Mouse (Mus musculus) limb, embryonic 15.5 days (tissue): ENCODE measurements at regions not wholly inside any gene's neighbourhood (a gene's known extent, or its start where the extent isn't known, plus 50 kb on each side); places are given as distances from the start of the nearest gene placed in this dataset.
A peak's percentile ranks its signal among the peaks of the same experiment; 100 is the strongest.

Source experiments
- ATAC-seq: fragments of 200-750 bp; cut with Nextera tagmentation; 2 replicates; pipeline ENCODE4 v1.8.0; 2017; ENCODE audit warnings: low read depth, moderate TSS enrichment; ENCODE audit not compliant: insufficient number of reproducible peaks, low FRiP score, low TSS enrichment
- H3K27ac ChIP-seq: fragments of 300-500 bp; sonication (generic); 2 replicates; pipeline ENCODE4 v1.5.1; 2015; ENCODE audit warnings: moderate library complexity, mild to moderate bottlenecking, inconsistent platforms
- H3K27me3 ChIP-seq: fragments of 300-500 bp; sonication (generic); 2 replicates; pipeline ENCODE4 v1.6.1; 2015; ENCODE audit warnings: inconsistent platforms
- H3K36me3 ChIP-seq: fragments of 300-500 bp; sonication (generic); 2 replicates; pipeline ENCODE4 v1.6.1; 2015; ENCODE audit warnings: inconsistent platforms
- H3K4me1 ChIP-seq: fragments of 300-500 bp; sonication (generic); 2 replicates; pipeline ENCODE4 v1.6.1; 2015; ENCODE audit warnings: inconsistent platforms
- H3K4me2 ChIP-seq: fragments of 300-500 bp; sonication (generic); 2 replicates; pipeline ENCODE4 v1.6.1; 2015; ENCODE audit warnings: mild to moderate bottlenecking, inconsistent platforms
- H3K4me3 ChIP-seq: fragments of 300-500 bp; sonication (generic); 2 replicates; pipeline ENCODE4 v1.5.1; 2015; ENCODE audit warnings: mild to moderate bottlenecking, inconsistent platforms
- H3K9ac ChIP-seq: fragments of 300-500 bp; sonication (generic); 2 replicates; pipeline ENCODE4 v1.6.1; 2015; ENCODE audit warnings: inconsistent platforms
- H3K9me3 ChIP-seq: fragments of 300-500 bp; sonication (generic); 2 replicates; pipeline ENCODE4 v1.6.1; 2016; ENCODE audit warnings: inconsistent platforms
- WGBS: fragments of 180-500 bp; shearing (Covaris S2); methylation state at CpG from one replicate; pipeline ENCODE4 v1.1.7; 2015; 5-methylcytosine and 5-hydroxymethylcytosine counted together

DNA sequence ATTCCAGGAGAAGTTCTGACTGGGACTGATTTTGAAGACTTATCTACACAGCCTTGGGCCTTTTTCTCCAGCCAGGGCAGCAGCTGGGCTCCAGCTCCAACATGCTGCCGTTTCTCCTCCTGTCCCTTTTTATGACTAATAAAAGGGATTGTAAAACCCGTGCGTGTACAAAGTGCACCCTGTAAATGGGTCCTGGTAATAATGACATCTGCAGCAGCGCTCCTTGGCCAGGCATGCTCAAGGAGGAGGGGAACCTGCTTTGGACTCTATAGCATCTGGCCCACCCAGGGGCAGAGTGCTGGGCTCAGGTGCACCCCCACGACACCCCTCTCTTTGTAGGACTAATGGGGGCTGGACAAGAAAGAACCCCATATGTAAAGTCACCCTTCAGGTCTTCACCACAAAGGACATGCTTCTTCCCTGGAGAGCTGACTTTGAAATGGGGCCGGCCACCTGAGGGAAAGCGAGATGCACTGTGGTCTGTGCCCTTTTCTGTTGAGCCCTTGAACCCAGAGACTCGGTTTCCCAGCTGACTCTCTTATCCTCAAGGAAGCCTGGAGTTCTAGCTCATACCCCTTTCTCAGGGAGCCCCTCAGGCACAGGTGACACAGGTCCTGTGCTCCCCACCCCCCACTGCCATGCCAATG is 61.4 kb downstream of the Mrpl23 start:
- Histone ChIP-seq H3K9ac (no peak overlapping the region), H3K9me3 (no peaks in the 10 kb centered on the region), H3K4me3 (no peak overlapping the region), H3K27ac (no peak overlapping the region), H3K4me2 (no peak overlapping the region), H3K36me3 (no peaks in the 10 kb centered on the region), H3K27me3 (no peaks in the 10 kb centered on the region), H3K4me1 (peaks cover 77% of the 10 kb centered on the region)
- ATAC-seq, result no peak
- 33% methylated on average over 8 of the region's 8 CpGs for WGBS

DNA sequence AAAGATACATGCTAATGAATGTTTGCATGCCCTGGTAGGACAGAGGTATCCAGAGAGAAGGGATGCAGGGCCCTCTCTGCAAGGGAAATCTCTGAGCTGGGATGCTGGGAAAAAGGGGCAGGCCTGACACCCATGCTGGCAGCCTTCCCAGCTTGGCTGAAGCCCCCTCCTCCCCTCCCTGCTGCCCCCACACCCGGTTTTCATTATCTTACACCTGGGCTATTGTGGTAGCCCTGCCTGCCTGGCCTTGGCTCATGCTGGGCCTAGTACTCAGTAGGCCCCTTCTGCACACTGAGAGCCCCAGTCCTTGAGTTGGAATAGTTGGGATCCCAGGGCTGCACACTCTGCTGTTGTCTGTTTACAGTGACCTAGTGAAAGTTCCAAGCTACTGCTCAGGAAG is 62.9 kb downstream of the Mrpl23 start:
- no peak for ATAC-seq
- Histone ChIP-seq H3K27ac (no peak overlapping the region), H3K9ac (no peak overlapping the region), H3K36me3 (no peaks in the 10 kb centered on the region), H3K27me3 (no peaks in the 10 kb centered on the region), H3K4me3 (no peak overlapping the region), H3K9me3 (no peaks in the 10 kb centered on the region), H3K4me1 (peaks cover 82% of the 10 kb centered on the region), H3K4me2 (no peak overlapping the region)
- WGBS, result 21% methylated on average over 1 of the region's 1 CpGs

DNA sequence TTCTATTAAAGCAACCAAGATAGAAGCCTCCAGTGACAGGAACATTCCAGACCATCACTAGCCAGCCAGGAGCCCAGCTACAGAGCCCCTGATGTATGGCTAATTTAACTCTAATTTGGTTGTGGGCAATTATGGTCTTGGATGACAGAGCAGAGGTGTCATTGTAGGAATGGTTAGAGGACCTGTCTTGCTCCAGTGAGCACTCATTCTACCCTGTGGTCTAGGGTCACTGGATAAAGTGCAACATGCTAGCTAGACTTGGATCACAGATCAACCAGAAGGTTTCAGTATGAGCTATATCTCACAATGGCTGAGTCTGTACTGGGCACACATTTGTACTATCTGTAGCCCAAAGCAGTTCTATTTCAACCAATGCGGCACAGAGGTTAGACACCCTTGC is 63.7 kb downstream of the Mrpl23 start:
- H3K27ac ChIP-seq, result peak overlapping the region; percentile 2; the same call in 1 of the 2 replicates
- H3K27me3 ChIP-seq, result no peaks in the 10 kb centered on the region
- no peak overlapping the region for H3K4me3 ChIP-seq
- no peak for ATAC-seq
- H3K4me1 ChIP-seq, result peaks cover 80% of the 10 kb centered on the region
- H3K9ac ChIP-seq, result no peak overlapping the region
- no peaks in the 10 kb centered on the region for H3K9me3 ChIP-seq
- H3K36me3 ChIP-seq, result no peaks in the 10 kb centered on the region
- H3K4me2 ChIP-seq, result no peak overlapping the region
- WGBS, result 69% methylated on average over 1 of the region's 1 CpGs

DNA sequence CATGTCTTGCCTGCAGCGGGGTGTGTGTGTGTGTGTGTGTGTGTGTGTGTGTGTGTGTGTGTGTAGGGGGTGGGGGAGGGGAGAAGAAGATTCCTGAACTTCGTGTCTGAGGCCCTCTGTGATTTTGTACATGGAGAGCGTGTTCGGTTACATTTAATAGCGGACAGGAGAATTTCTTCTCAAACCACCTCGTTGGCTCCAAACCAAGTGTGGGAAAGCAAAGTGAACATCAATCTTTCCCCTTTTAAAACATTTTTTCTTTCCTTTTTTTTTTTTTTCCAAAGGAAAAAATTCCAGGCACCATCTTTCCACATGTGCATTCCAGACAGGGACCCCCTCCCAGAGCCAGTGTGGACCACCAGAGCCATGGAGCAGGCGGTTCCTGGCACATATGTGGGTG is 65.5 kb downstream of the Mrpl23 start:
- ATAC-seq, result no peak
- no peak overlapping the region for H3K9ac ChIP-seq
- H3K9me3 ChIP-seq, result no peaks in the 10 kb centered on the region
- peak overlapping the region; percentile 71 for H3K27ac ChIP-seq
- H3K4me1 ChIP-seq, result peaks cover 64% of the 10 kb centered on the region
- WGBS, result 28% methylated on average over 7 of the region's 7 CpGs
- H3K27me3 ChIP-seq, result no peaks in the 10 kb centered on the region
- no peak overlapping the region for H3K4me3 ChIP-seq
- H3K36me3 ChIP-seq, result no peaks in the 10 kb centered on the region
- H3K4me2 ChIP-seq, result no peak overlapping the region

DNA sequence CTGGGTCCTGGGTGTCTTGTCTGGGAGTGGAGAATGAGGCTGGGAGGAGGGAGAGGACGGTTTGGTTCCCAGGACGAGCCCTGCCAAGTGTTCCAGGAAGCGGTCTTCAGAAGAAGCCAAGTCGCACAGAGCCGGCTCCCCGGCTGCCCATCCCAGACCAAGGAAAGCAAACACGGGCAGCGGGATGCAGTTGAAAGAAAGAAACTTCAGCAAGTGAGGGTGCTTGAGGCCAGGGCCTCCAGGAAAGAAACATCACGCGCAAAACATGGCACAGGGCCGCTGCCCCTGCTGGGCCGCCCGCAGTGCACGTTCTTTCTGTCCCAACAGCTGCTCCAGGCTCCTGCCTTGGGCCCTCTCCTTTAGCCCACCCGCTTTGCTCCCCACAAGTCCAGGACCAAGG is 66.7 kb downstream of the Igf2 start:
- H3K4me2 ChIP-seq, result no peak overlapping the region
- H3K27ac ChIP-seq, result peak overlapping the region; percentile 78
- H3K27me3 ChIP-seq, result no peaks in the 10 kb centered on the region
- peaks cover 50% of the 10 kb centered on the region for H3K4me1 ChIP-seq
- 0 out of 2 replicates have a peak, but pooled peaks have one; percentile 2 for ATAC-seq
- H3K36me3 ChIP-seq, result no peaks in the 10 kb centered on the region
- no peaks in the 10 kb centered on the region for H3K9me3 ChIP-seq
- H3K9ac ChIP-seq, result no peak overlapping the region
- H3K4me3 ChIP-seq, result no peak overlapping the region
- 67% methylated on average over 15 of the region's 15 CpGs for WGBS

DNA sequence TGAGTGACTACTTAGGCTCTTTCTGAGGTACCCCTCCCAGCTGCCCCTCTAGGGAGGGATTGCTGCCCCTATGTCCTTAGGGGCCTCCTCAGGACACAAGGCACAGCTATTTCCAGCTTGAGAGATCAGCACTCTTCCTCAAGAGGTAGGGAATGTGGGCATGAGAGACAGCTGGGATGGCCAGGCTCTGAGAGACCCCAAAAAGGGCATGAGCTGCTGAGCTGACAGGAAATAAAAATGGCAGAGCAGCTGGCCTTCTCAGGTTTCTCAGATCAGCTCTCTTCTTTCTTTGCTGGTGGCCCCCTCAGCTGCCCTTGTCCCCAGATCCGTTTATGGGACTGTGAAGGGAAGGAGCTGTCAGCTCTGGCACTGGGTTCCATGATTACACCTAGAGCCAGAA is 66.2 kb downstream of the Igf2 start:
- Histone ChIP-seq H3K27me3 (no peaks in the 10 kb centered on the region), H3K27ac (peak overlapping the region; percentile 78), H3K9me3 (no peaks in the 10 kb centered on the region), H3K4me2 (no peak overlapping the region), H3K4me3 (no peak overlapping the region), H3K9ac (no peak overlapping the region), H3K36me3 (no peaks in the 10 kb centered on the region), H3K4me1 (peaks cover 51% of the 10 kb centered on the region)
- WGBS, result 16% methylated on average over 1 of the region's 1 CpGs
- peak; percentile 50; the same call in 1 of the 2 replicates for ATAC-seq
